Mouse (Mus musculus): Measurements from ENCODE around the gene Kif1bp. TPM values are rescaled to one million over a fixed set of nuclear protein-coding genes. Genes with fewer than 3 reads are reported as not detected.
A peak's percentile ranks its signal among the peaks of the same experiment; 100 is the strongest.
"Not testable (repeated sequence)": the region's sequence is repeated elsewhere in the genome, so short reads cannot be mapped to it uniquely, and the experiment has no call there.

The Kif1bp gene
- polyA plus RNA-seq, 1 experiment from 2014 or later = 76.4 TPM

DNA sequence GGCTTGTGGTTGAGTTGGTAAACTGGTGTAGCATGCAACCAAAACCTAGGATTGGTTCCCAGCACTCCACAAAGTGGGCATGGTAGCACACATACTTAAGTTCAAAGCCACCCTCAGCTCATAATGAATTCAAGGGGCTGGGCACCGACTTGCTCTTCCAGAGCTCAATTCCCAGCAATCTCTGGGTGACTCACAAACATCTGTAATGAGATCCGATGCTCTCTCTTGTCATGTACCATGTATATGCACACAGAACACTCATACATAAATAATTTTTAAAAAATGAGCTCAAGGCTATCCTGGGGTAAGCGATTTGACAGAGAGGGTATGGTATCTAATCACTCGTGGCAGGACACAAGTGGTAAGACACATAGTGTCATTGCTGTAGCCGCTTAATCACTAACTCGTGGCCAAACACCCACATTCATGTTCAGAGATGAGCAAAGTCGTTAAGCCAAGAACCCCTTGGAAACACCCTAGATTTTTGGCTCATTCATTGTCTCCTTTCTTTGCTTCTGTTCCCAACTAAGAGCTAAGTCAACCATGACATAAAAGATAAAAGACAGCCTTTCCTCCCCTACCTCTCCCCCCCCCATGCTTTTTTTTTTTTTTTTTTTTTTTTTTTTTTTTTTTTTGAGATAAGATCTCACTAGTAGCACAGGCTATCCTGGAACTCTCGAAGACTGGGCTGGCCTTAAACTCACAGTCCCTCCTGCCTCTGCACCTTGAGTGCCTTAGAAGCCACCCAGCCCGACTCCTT lies 72.9 kb downstream of the Kif1bp start:
- no peaks in the 10 kb centered on the region for H3K4me1 ChIP-seq
- no peak overlapping the region for H3K27ac ChIP-seq
- no peaks in the 10 kb centered on the region for H3K36me3 ChIP-seq (replicated peaks)
- no peak overlapping the region for H3K9ac ChIP-seq
- 76% methylated on average over 9 of the region's 9 CpGs for WGBS
- H3K4me2 ChIP-seq = no peak overlapping the region
- ATAC-seq (replicated peaks) = no peak
- H3K4me3 ChIP-seq = no peak overlapping the region
- no peaks in the 10 kb centered on the region for H3K9me3 ChIP-seq
- 0 out of 2 replicates have a peak, but pooled peaks cover 8% of the 10 kb centered on the region for H3K27me3 ChIP-seq (replicated peaks)

GRCm38 (mm10) chr10:62503836-62504628 lies 74.2 kb downstream of the Kif1bp start:
- Histone ChIP-seq H3K27ac (no peak overlapping the region), H3K4me1 (0 out of 2 replicates have a peak, but pooled peaks cover 2% of the 10 kb centered on the region), H3K9me3 (no peaks in the 10 kb centered on the region), H3K27me3 (replicated peaks) (0 out of 2 replicates have a peak, but pooled peaks cover 8% of the 10 kb centered on the region), H3K4me2 (no peak overlapping the region), H3K36me3 (replicated peaks) (no peaks in the 10 kb centered on the region), H3K4me3 (no peak overlapping the region), H3K9ac (no peak overlapping the region)
- WGBS = 72% methylated on average over 12 of the region's 12 CpGs
- ATAC-seq (replicated peaks) = no peak

DNA sequence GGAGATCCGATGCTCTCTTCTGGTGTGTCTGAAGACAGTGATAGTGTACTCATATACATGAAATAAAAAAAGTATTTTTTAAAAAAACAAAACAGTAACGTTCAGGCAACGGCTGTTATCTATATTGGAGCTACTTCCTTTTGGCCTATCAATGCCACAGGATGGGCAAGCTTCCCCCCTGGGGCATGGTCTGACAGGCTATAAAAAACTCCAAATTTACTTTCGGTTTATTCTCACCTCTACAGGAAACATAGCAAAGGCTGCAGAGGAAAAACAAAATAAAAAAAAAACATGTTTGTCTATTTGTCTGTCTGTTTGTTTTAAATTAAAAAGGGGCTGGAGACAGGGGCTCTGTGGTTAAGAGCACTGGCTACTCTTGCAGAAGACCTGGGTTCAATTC lies 74.9 kb downstream of the Kif1bp start:
- Histone ChIP-seq H3K9ac (no peak overlapping the region), H3K4me2 (no peak overlapping the region), H3K27me3 (replicated peaks) (0 out of 2 replicates have a peak, but pooled peaks cover 8% of the 10 kb centered on the region), H3K4me3 (no peak overlapping the region), H3K27ac (no peak overlapping the region), H3K4me1 (0 out of 2 replicates have a peak, but pooled peaks cover 2% of the 10 kb centered on the region), H3K36me3 (replicated peaks) (no peaks in the 10 kb centered on the region), H3K9me3 (no peaks in the 10 kb centered on the region)
- no peak for ATAC-seq (replicated peaks)
- WGBS = 86% methylated on average over 4 of the region's 4 CpGs

GRCm38 (mm10) chr10:62501951-62502350 lies 76.3 kb downstream of the Kif1bp start:
- H3K4me3 ChIP-seq = no peak overlapping the region
- no peaks in the 10 kb centered on the region for H3K36me3 ChIP-seq (replicated peaks)
- H3K4me1 ChIP-seq = 0 out of 2 replicates have a peak, but pooled peaks cover 2% of the 10 kb centered on the region
- H3K4me2 ChIP-seq = no peak overlapping the region
- 78% methylated on average over 7 of the region's 7 CpGs for WGBS
- H3K9ac ChIP-seq = no peak overlapping the region
- H3K27me3 ChIP-seq (replicated peaks) = no peaks in the 10 kb centered on the region
- H3K9me3 ChIP-seq = no peaks in the 10 kb centered on the region
- ATAC-seq (replicated peaks) = no peak
- no peak overlapping the region for H3K27ac ChIP-seq

DNA sequence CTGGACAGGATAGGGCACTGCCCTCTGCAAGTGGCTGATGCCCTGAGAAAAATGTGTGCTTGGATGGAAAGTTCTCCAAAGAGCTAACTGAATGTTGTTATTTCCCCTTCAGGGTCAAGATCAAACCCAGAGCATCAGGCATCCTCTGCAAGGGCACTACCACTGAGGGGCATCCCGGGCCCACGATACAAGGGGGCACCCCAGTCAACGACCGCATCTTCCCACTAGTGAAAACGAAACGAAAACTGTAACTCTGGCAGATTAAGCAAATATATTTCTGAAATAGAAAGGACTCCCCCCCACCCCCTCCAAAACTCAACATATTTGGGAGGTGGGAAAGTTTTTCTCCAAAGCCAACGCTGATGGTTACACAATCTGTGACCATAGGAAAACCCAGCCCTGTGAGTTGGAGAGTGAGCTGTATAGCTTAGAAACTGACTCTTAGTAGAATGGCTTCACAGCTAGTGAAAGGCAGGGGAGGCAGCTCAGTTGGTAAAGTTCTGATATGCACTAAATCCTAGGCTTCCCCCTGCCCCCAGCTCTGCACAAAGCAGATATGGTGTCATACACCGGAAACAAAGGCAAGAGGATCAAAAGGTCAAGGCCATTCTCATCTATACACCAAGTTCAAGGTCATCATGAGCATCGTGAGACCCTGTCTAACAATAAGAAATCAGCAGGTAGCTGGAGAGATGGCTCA lies 77.2 kb downstream of the Kif1bp start:
- H3K4me3 ChIP-seq = no peak overlapping the region
- H3K27ac ChIP-seq = no peak overlapping the region
- H3K27me3 ChIP-seq (replicated peaks) = no peaks in the 10 kb centered on the region
- no peak for ATAC-seq (replicated peaks)
- no peak overlapping the region for H3K9ac ChIP-seq
- H3K4me2 ChIP-seq = no peak overlapping the region
- H3K36me3 ChIP-seq (replicated peaks) = no peaks in the 10 kb centered on the region
- H3K4me1 ChIP-seq = 0 out of 2 replicates have a peak, but pooled peaks cover 2% of the 10 kb centered on the region
- WGBS = 88% methylated on average over 9 of the region's 9 CpGs
- H3K9me3 ChIP-seq = no peaks in the 10 kb centered on the region

GRCm38 (mm10) chr10:62500088-62500915 lies 78.0 kb downstream of the Kif1bp start:
- WGBS = 25% methylated on average over 15 of the region's 15 CpGs
- Histone ChIP-seq H3K4me1 (0 out of 2 replicates have a peak, but pooled peaks cover 2% of the 10 kb centered on the region), H3K9ac (no peak overlapping the region), H3K4me2 (peak overlapping the region; percentile 46), H3K27ac (no peak overlapping the region), H3K9me3 (no peaks in the 10 kb centered on the region), H3K27me3 (replicated peaks) (no peaks in the 10 kb centered on the region), H3K4me3 (0 out of 2 replicates have a peak overlapping the region, but pooled peaks have one; percentile 9), H3K36me3 (replicated peaks) (no peaks in the 10 kb centered on the region)
- ATAC-seq (replicated peaks) = peak; percentile 72

DNA sequence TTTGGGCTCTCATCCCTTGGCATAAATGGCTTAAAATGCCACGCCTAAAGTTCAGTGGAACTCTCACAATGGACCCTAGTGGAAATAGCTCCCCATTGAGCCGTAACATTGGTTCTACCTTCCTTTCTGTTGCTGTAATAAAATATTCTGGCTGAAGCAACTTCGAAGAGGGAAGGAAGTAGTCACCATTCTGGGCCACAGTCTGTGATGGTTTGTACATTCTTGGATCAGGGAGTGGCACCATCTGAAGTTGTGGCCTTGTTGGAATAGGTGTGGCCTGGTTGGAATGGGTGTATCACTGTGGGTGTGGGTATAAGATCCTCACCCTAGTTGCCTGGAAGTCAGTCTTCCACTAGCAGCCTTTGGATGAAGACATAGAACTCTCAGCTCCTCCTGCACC lies 86.6 kb downstream of the Kif1bp start:
- H3K9me3 ChIP-seq; H3K4me3 ChIP-seq; H3K27ac ChIP-seq; H3K36me3 ChIP-seq (replicated peaks); H3K27me3 ChIP-seq (replicated peaks); H3K4me2 ChIP-seq; H3K4me1 ChIP-seq; ATAC-seq (replicated peaks); H3K9ac ChIP-seq: not testable (repeated sequence)
- 85% methylated on average over 3 of the region's 3 CpGs for WGBS

Other genes with a start within 250 kb of the Kif1bp start
- gene Hk1, start 198.5 kb downstream of the Kif1bp start, polyA plus RNA-seq (2015; fragmentation: Nextera tagmentation; extraction: Ambion mirVana) = 126 and 135 TPM in 2 replicates
- gene Hkdc1, start 156.0 kb downstream of the Kif1bp start, polyA plus RNA-seq (2015; fragmentation: Nextera tagmentation; extraction: Ambion mirVana) = 0.27 and 0.35 TPM in 2 replicates
- gene 4930507D05Rik, start 129.0 kb downstream of the Kif1bp start, polyA plus RNA-seq (2015; fragmentation: Nextera tagmentation; extraction: Ambion mirVana) = 1.2 and 1.5 TPM in 2 replicates
- gene Supv3l1, start 128.7 kb downstream of the Kif1bp start, polyA plus RNA-seq (2015; fragmentation: Nextera tagmentation; extraction: Ambion mirVana) = 19.8 and 21.1 TPM in 2 replicates
- 52.6 and 55.0 TPM in 2 replicates for gene Vps26a, start 91.7 kb downstream of the Kif1bp start, polyA plus RNA-seq (2015; fragmentation: Nextera tagmentation; extraction: Ambion mirVana)
- gene Srgn, start 51.0 kb downstream of the Kif1bp start, polyA plus RNA-seq (2015; fragmentation: Nextera tagmentation; extraction: Ambion mirVana) = 10.5 and 12.1 TPM in 2 replicates
- gene Ddx21, start 23.8 kb upstream of the Kif1bp start, polyA plus RNA-seq (2015; fragmentation: Nextera tagmentation; extraction: Ambion mirVana) = 13.2 and 15.0 TPM in 2 replicates
- gene Ddx50, start 72.8 kb upstream of the Kif1bp start, polyA plus RNA-seq (2015; fragmentation: Nextera tagmentation; extraction: Ambion mirVana) = 83.7 and 88.1 TPM in 2 replicates
- gene Stox1, start 147.7 kb upstream of the Kif1bp start, polyA plus RNA-seq (2015; fragmentation: Nextera tagmentation; extraction: Ambion mirVana) = 3.3 and 4.2 TPM in 2 replicates
- gene Ccar1, start 213.8 kb upstream of the Kif1bp start, polyA plus RNA-seq (2015; fragmentation: Nextera tagmentation; extraction: Ambion mirVana) = 103 and 113 TPM in 2 replicates

All from midbrain, embryonic 15.5 days (tissue).